Mouse (Mus musculus): ENCODE data around the gene Matn4. TPM values are rescaled to one million over a fixed set of nuclear protein-coding genes. Genes with fewer than 3 reads are reported as not detected.

Matn4 gene
- polyA plus RNA-seq, 1 experiment from 2014 or later: 2.0 TPM

GRCm38 (mm10) chr2:164389020-164389419 is 15.9 kb downstream of the Matn4 start, which contains the start of gene Slpi:
Gene Slpi (minus strand): TSS chr2:164389095.
- Histone ChIP-seq H3K27ac (replicated peaks) (no peak within 1 kb of the TSS; the same call in 1 of the 2 replicates), H3K36me3 (ENCODE audit: control insufficient read depth, insufficient read depth, low read length) (no peaks in the 10 kb centered on the region), H3K27me3 (ENCODE audit: control insufficient read depth, insufficient read depth, low read length) (no peaks in the 10 kb centered on the region), H3K4me1 (replicated peaks; ENCODE audit: control insufficient read depth, insufficient read depth) (0 out of 2 replicates have a peak, but pooled peaks cover 2% of the 10 kb centered on the region), H3K4me2 (replicated peaks; ENCODE audit: low read depth) (peak within 1 kb of the TSS; percentile 64), H3K9me3 (ENCODE audit: control insufficient read depth, low read length) (no peaks in the 10 kb centered on the region), H3K4me3 (ENCODE audit: low read depth, low read length) (peak within 1 kb of the TSS; percentile 45), H3K9ac (ENCODE audit: low read length) (peak within 1 kb of the TSS; percentile 53)
- TF ChIP-seq EP300 (optimal IDR thresholded peaks at IDR 0.05): no peak
- TF ChIP-seq CTCF (IDR thresholded peaks at IDR 0.05; ENCODE audit: low read depth): no peak
- ATAC-seq (ENCODE audit: low FRiP score, low TSS enrichment): no peak; the same call in 1 of the 2 replicates
- WGBS: 2% methylated on average over 17 of the region's 17 CpGs
- no peak for DNase-seq (ENCODE audit: low spot score)

- H3K9ac ChIP-seq (ENCODE audit: low read length): no peak overlapping the region
- no peak for ATAC-seq (ENCODE audit: low FRiP score, low TSS enrichment)
- H3K36me3 ChIP-seq (ENCODE audit: control insufficient read depth, insufficient read depth, low read length): no peaks in the 10 kb centered on the region
- no peaks in the 10 kb centered on the region for H3K9me3 ChIP-seq (ENCODE audit: control insufficient read depth, low read length)
- TF ChIP-seq EP300 (optimal IDR thresholded peaks at IDR 0.05): no peak
- peak; percentile 80 for TF ChIP-seq CTCF (IDR thresholded peaks at IDR 0.05; ENCODE audit: low read depth)
- DNase-seq (ENCODE audit: low spot score): peak; percentile 60
- 0 out of 2 replicates have a peak, but pooled peaks cover 2% of the 10 kb centered on the region for H3K4me1 ChIP-seq (replicated peaks; ENCODE audit: control insufficient read depth, insufficient read depth)
- no peak overlapping the region for H3K4me2 ChIP-seq (replicated peaks; ENCODE audit: low read depth)
- no peaks in the 10 kb centered on the region for H3K27me3 ChIP-seq (ENCODE audit: control insufficient read depth, insufficient read depth, low read length)
- no peak overlapping the region for H3K4me3 ChIP-seq (ENCODE audit: low read depth, low read length)
- no peak overlapping the region for H3K27ac ChIP-seq (replicated peaks)
- WGBS: 16% methylated on average over 8 of the region's 8 CpGs
Measured at GRCm38 (mm10) chr2:164386953-164387352, 18.0 kb downstream of the Matn4 start.

GRCm38 (mm10) chr2:164385927-164386763 is 18.8 kb downstream of the Matn4 start:
- Histone ChIP-seq H3K4me1 (replicated peaks; ENCODE audit: control insufficient read depth, insufficient read depth) (0 out of 2 replicates have a peak, but pooled peaks cover 2% of the 10 kb centered on the region), H3K27ac (replicated peaks) (no peak overlapping the region), H3K36me3 (ENCODE audit: control insufficient read depth, insufficient read depth, low read length) (no peaks in the 10 kb centered on the region), H3K9ac (ENCODE audit: low read length) (no peak overlapping the region), H3K4me2 (replicated peaks; ENCODE audit: low read depth) (no peak overlapping the region), H3K9me3 (ENCODE audit: control insufficient read depth, low read length) (no peaks in the 10 kb centered on the region), H3K4me3 (ENCODE audit: low read depth, low read length) (no peak overlapping the region), H3K27me3 (ENCODE audit: control insufficient read depth, insufficient read depth, low read length) (no peaks in the 10 kb centered on the region)
- WGBS: 15% methylated on average over 18 of the region's 18 CpGs
- DNase-seq (ENCODE audit: low spot score): peak; percentile 37
- peak; percentile 48; the same call in 1 of the 2 replicates for ATAC-seq (ENCODE audit: low FRiP score, low TSS enrichment)
- no peak for TF ChIP-seq CTCF (IDR thresholded peaks at IDR 0.05; ENCODE audit: low read depth)

DNA sequence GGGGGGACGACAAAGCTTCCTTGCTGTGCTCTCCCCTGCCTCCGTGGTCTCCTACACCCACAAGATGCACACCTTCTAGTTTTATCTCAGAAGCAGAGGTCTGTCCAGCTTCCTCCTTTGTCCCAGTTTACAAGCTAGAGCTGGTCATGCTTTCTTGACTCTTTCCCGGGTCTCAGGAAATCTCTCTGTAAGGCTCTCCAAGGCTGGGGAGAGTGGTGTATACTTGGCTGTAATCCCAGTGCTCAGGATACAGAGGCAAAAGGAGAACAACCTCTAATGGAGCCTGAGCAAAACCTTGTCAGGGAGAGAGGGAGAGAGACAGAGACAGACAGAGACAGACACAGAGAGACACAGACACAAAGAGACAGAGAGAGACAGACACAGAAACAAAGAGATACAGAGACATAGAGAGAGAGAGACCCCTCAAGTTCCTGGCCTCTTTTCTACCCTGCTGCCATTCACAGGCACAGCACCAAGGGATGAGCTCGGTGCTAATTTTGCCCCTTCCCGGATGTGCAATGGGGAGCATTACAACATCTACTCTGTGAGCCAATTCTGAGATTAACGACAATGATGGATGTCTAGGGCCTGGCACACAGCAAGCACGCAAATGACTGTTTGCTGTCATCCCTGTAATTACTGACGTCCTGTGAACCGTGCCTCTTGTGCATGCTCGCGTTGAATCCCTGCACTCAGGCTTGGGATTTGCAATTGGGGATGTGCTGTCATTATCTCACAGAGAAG is 21.1 kb downstream of the Matn4 start:
- Histone ChIP-seq H3K9me3 (ENCODE audit: control insufficient read depth, low read length) (no peaks in the 10 kb centered on the region), H3K4me1 (replicated peaks; ENCODE audit: control insufficient read depth, insufficient read depth) (no peaks in the 10 kb centered on the region), H3K4me3 (ENCODE audit: low read depth, low read length) (no peak overlapping the region), H3K27me3 (ENCODE audit: control insufficient read depth, insufficient read depth, low read length) (no peaks in the 10 kb centered on the region), H3K36me3 (ENCODE audit: control insufficient read depth, insufficient read depth, low read length) (no peaks in the 10 kb centered on the region), H3K27ac (replicated peaks) (no peak overlapping the region), H3K4me2 (replicated peaks; ENCODE audit: low read depth) (no peak overlapping the region), H3K9ac (ENCODE audit: low read length) (no peak overlapping the region)
- ATAC-seq (ENCODE audit: low FRiP score, low TSS enrichment) (no peak), DNase-seq (ENCODE audit: low spot score) (no peak)
- 45% methylated on average over 11 of the region's 11 CpGs for WGBS
- TF ChIP-seq CTCF (IDR thresholded peaks at IDR 0.05; ENCODE audit: low read depth) (no peak), EP300 (optimal IDR thresholded peaks at IDR 0.05) (no peak)

GRCm38 (mm10) chr2:164382971-164383370 is 22.0 kb downstream of the Matn4 start:
- no peaks in the 10 kb centered on the region for H3K27me3 ChIP-seq (ENCODE audit: control insufficient read depth, insufficient read depth, low read length)
- ATAC-seq (ENCODE audit: low FRiP score, low TSS enrichment): no peak
- 71% methylated on average over 3 of the region's 3 CpGs for WGBS

More at GRCm38 (mm10) chr2:164382971-164383370, 22.0 kb downstream of the Matn4 start:
- no peak for TF ChIP-seq CTCF (IDR thresholded peaks at IDR 0.05; ENCODE audit: low read depth)
- no peak for TF ChIP-seq EP300 (optimal IDR thresholded peaks at IDR 0.05)
- Histone ChIP-seq H3K4me1 (replicated peaks; ENCODE audit: control insufficient read depth, insufficient read depth) (no peaks in the 10 kb centered on the region), H3K9ac (ENCODE audit: low read length) (no peak overlapping the region), H3K27ac (replicated peaks) (no peak overlapping the region), H3K9me3 (ENCODE audit: control insufficient read depth, low read length) (no peaks in the 10 kb centered on the region), H3K36me3 (ENCODE audit: control insufficient read depth, insufficient read depth, low read length) (no peaks in the 10 kb centered on the region), H3K4me2 (replicated peaks; ENCODE audit: low read depth) (no peak overlapping the region), H3K4me3 (ENCODE audit: low read depth, low read length) (no peak overlapping the region)
- DNase-seq (ENCODE audit: low spot score): no peak

Measured in stomach, postnatal 0 days (tissue).